Mouse (Mus musculus) ES-Bruce4 (cell line): Measurements from ENCODE around the gene Ly75.

ENCODE experiments used
- CTCF ChIP-seq: IDR thresholded peaks from one replicate; pipeline ENCODE4 v1.8.1; 2011; ENCODE audit warnings: low read depth, low read length
- EP300 ChIP-seq: IDR thresholded peaks from 2 replicates; pipeline ENCODE4 v1.6.1; 2011; ENCODE audit warnings: low read depth, low read length; ENCODE audit not compliant: insufficient read depth

DNA sequence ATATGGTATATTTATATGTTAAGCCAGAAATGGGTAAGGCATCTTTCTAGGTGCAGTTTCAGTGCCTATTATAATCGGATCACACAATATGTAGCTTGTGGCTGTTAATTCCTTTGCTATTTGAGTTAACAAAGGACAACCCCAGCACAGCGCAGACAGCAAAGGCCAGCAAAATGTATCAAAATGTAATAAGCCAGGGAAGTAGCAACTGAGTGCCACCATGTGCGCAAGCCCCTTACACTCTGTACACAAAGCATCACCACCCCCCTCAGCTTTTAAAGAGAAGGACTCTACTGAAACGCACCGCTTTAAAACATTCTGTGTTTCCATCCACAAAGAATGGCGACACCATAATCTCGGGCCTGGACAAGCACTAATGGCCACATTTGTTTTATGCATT lies 37.4 kb downstream of the Ly75 start:
- no peak for TF ChIP-seq EP300
- TF ChIP-seq CTCF: no peak
